Mouse (Mus musculus) hindbrain, embryonic 10.5 days (tissue): ENCODE data around the gene Acrbp. TPM values are rescaled to one million over a fixed set of nuclear protein-coding genes. Genes with fewer than 3 reads are reported as not detected.
A peak's percentile ranks its signal among the peaks of the same experiment; 100 is the strongest.

ENCODE experiments used
- DNase-seq: peaks from one replicate; pipeline ENCODE4 v3.0.0-alpha.2; 2017; ENCODE audit warnings: low spot score
- H3K27ac ChIP-seq: fragments of 300-500 bp; sonication (generic); 2 replicates; pipeline ENCODE4 v1.5.1; 2016; ENCODE audit warnings: mild to moderate bottlenecking, moderate library complexity
- H3K27me3 ChIP-seq: fragments of 300-500 bp; sonication (generic); 2 replicates; pipeline ENCODE4 v1.6.1; 2016; ENCODE audit warnings: mild to moderate bottlenecking; ENCODE audit not compliant: poor library complexity, insufficient read depth, severe bottlenecking
- H3K36me3 ChIP-seq: fragments of 300-500 bp; sonication (generic); 2 replicates; pipeline ENCODE4 v1.6.1; 2016; ENCODE audit warnings: mild to moderate bottlenecking, moderate library complexity
- H3K4me1 ChIP-seq: fragments of 300-500 bp; sonication (generic); replicated peaks from 2 replicates; pipeline ENCODE4 v1.6.1; 2016; ENCODE audit warnings: mild to moderate bottlenecking
- H3K4me3 ChIP-seq: fragments of 300-500 bp; sonication (generic); 2 replicates; pipeline ENCODE4 v1.5.1; 2016; ENCODE audit warnings: mild to moderate bottlenecking, moderate library complexity
- H3K9me3 ChIP-seq: fragments of 300-500 bp; sonication (generic); 2 replicates; pipeline ENCODE4 v1.6.1; 2016; ENCODE audit warnings: mild to moderate bottlenecking, moderate library complexity
- WGBS: fragments of 180-500 bp; shearing (Covaris S2); methylation state at CpG from one replicate; pipeline ENCODE4 v1.1.7; 2016; 5-methylcytosine and 5-hydroxymethylcytosine counted together
- polyA plus RNA-seq: library from polyadenylated mRNA; unstranded; fragments of >200 nt; fragmentation: Nextera tagmentation; extraction: Ambion mirVana; gene quantifications from 2 replicates; pipeline ENCODE4 v1.2.1, GENCODE M21; 2016

Gene Acrbp
- polyA plus RNA-seq, 1 experiment from 2014 or later: 13.1 TPM

DNA sequence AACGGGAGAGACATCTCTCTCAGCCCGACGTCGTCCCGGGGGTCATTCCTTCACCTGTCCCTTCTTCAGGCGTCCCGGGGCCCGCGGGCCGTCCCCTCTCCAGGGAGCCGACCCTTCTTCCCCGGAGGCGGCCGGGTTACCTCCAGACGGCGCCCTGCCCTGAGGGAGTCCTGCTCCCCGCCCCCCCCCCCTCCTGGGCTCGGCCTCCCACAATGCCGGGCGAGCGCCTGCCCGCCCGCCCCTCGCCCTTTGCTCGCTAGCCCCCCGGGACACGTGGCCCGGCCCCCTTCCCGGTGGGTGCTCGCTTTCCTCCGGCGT, 46.7 kb downstream of the Acrbp start:
- Histone ChIP-seq H3K4me3 (peak overlapping the region; percentile 100), H3K27ac (peak overlapping the region; percentile 98), H3K9me3 (no peaks in the 10 kb centered on the region), H3K36me3 (peaks cover 40% of the 10 kb centered on the region), H3K27me3 (no peaks in the 10 kb centered on the region), H3K4me1 (peaks cover 60% of the 10 kb centered on the region)
- no peak for DNase-seq
- WGBS: under 1% methylated on average over 31 of the region's 32 CpGs

DNA sequence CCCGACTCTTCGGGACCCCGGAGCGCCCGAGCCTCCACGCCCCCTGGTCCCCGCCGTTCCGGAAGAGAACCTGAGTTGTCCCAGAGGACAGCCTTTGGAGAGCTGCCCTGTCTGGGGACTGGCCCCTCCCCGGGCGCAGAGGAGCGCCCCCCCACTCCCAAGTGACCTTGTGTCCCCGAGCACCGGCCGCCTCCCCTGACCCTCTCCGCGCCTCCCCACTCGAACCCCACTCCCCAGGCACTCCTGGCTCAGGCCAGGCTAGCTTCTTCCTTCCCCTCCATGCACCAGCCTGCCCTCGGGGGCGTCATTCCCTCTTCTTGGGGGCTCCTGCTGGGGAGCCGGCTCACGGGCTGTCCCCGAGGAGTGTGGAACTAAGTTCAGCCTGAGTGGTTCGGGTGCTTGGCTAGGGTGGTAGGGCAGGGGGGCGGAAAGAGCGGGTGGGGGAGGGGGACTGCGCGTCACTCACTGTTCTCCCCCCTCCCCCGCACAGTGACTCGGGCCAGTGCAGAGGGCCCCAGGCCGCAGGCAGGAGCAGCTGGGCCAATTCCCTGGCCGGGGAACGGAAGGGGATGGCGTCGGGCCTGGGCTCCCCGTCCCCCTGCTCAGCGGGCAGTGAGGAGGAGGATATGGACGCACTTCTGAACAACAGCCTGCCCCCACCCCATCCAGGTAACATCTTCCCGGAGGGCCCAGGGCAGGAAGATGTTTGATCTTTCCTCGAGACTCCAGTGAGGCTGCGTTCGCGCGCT, 47.3 kb downstream of the Acrbp start:
- Histone ChIP-seq H3K36me3 (peaks cover 46% of the 10 kb centered on the region), H3K27me3 (no peaks in the 10 kb centered on the region), H3K9me3 (no peaks in the 10 kb centered on the region), H3K4me3 (peak overlapping the region; percentile 100), H3K27ac (peak overlapping the region; percentile 98), H3K4me1 (peaks cover 63% of the 10 kb centered on the region)
- WGBS: under 1% methylated on average over 44 of the region's 44 CpGs
- peak; percentile 71 for DNase-seq

DNA sequence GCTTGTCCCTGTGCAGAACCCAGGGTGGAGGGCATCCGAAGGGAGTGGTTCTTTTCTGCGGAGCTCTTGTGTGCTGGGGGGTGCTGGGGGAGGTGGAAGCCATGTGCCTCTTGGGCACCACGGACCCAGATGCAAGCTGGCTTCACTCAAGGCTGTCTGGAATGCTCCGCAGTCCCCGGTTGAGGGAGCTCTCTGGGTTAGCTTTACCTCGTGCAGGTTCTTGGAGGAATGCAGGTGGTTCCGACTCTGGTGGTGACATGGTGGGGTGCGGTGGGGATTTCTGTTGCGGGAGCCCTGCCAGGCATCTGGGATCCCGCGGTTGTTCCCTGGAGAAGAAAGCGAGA, 47.8 kb downstream of the Acrbp start:
- peak overlapping the region; percentile 98 for H3K27ac ChIP-seq
- no peaks in the 10 kb centered on the region for H3K9me3 ChIP-seq
- H3K27me3 ChIP-seq: no peaks in the 10 kb centered on the region
- no peak for DNase-seq
- H3K4me1 ChIP-seq: peaks cover 63% of the 10 kb centered on the region
- WGBS: 3% methylated on average over 12 of the region's 12 CpGs
- peak overlapping the region; percentile 100 for H3K4me3 ChIP-seq
- peaks cover 51% of the 10 kb centered on the region for H3K36me3 ChIP-seq

DNA sequence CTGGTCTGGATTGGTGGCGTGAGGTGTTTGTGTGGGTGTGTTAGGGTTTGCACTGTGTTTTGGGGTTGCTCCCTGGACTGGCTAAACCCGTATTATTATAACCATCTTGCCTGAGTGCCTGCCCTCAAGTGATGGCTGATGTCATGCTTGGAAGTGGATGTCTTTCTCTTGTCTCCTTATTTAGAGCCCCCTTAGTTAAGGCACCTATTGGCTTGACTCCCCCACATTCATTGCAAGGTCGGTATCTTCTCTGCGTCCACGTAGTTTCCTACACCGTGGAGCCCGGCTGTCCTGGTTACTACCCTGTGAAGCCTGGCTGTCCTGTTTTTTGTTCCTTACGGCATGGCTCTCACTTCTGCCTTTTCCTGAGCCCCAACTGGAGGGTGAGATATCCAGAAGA, 48.5 kb downstream of the Acrbp start:
- Histone ChIP-seq H3K36me3 (peaks cover 57% of the 10 kb centered on the region), H3K9me3 (no peaks in the 10 kb centered on the region), H3K4me1 (peaks cover 63% of the 10 kb centered on the region), H3K27me3 (no peaks in the 10 kb centered on the region), H3K4me3 (peak overlapping the region; percentile 100), H3K27ac (peak overlapping the region; percentile 98)
- no peak for DNase-seq
- 66% methylated on average over 8 of the region's 8 CpGs for WGBS

DNA sequence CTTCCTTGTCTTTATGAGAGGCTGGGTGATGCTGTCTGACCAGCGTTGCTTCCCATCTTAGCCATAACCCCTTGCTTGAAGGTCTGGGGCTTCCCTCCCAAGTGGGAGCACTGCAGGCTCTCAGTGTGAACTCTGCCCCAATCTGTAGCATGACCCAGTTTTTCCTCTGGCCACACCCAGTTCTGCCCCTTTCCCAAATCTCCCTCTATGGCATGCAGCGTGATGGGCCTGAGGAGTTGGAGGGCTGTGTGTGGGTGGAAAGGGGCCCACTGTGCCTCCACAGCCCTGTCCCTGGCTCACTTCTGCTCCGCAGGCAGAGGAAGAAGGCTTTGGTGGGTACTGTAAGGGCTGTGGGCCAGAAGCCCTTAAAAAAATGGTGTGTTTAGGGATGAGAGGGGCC, 49.0 kb downstream of the Acrbp start:
- no peak for DNase-seq
- Histone ChIP-seq H3K27ac (peak overlapping the region; percentile 98), H3K9me3 (no peaks in the 10 kb centered on the region), H3K36me3 (peaks cover 63% of the 10 kb centered on the region), H3K4me3 (peak overlapping the region; percentile 100), H3K27me3 (no peaks in the 10 kb centered on the region), H3K4me1 (peaks cover 63% of the 10 kb centered on the region)
- WGBS: 62% methylated on average over 3 of the region's 3 CpGs

DNA sequence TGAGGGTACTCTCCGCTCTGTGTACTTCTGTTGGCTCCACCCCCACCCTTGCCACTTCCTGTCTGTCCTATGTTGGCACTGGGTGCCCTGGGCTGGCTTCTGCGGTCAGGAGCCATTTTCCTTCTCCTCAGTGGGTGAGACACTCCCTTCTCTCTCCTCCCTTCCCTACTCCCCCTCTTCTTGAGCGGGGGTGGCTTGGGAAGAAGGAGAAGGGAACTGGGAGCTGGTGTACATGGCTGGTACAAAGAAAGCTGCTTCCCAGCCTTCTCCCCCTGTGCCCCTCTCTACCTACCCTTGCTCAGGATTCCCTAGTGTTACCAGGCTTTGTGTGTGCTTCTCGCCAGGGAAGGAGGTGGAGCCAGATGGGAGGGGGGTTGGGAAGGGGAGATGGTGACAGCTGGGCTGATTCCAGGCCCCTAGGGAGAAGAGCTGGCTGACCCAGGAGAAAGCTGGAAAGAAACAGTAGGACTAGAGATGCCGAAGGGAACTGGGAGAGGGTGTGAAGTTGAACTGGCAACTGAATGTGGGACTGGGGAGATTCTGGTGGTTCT, 50.0 kb downstream of the Acrbp start:
- peak; percentile 38 for DNase-seq
- H3K27me3 ChIP-seq: no peaks in the 10 kb centered on the region
- peaks cover 63% of the 10 kb centered on the region for H3K4me1 ChIP-seq
- 46% methylated on average over 5 of the region's 5 CpGs for WGBS
- peak overlapping the region; percentile 100 for H3K4me3 ChIP-seq
- no peaks in the 10 kb centered on the region for H3K9me3 ChIP-seq
- peak overlapping the region; percentile 98 for H3K27ac ChIP-seq
- peaks cover 73% of the 10 kb centered on the region for H3K36me3 ChIP-seq

DNA sequence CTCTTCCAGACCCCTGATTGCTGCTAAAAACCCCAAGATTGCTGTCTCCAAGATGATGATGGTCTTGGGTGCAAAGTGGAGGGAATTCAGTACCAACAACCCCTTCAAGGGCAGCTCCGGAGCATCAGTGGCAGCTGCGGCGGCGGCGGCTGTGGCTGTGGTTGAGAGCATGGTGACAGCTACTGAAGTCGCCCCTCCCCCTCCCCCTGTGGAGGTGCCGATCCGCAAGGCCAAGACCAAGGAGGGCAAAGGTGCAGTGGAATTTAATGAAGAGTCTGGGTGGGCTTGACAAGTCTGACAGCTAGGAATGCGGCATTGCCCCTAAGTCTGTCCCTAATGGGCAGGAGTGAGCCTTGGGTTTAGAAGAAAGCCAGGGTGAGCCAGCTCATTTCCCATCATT, 52.0 kb downstream of the Acrbp start:
- H3K9me3 ChIP-seq: no peaks in the 10 kb centered on the region
- peaks cover 92% of the 10 kb centered on the region for H3K36me3 ChIP-seq
- 0 out of 2 replicates have a peak overlapping the region, but pooled peaks have one; percentile 9 for H3K4me3 ChIP-seq
- H3K27me3 ChIP-seq: no peaks in the 10 kb centered on the region
- peaks cover 49% of the 10 kb centered on the region for H3K4me1 ChIP-seq
- no peak for DNase-seq
- H3K27ac ChIP-seq: no peak overlapping the region
- 71% methylated on average over 9 of the region's 9 CpGs for WGBS

DNA sequence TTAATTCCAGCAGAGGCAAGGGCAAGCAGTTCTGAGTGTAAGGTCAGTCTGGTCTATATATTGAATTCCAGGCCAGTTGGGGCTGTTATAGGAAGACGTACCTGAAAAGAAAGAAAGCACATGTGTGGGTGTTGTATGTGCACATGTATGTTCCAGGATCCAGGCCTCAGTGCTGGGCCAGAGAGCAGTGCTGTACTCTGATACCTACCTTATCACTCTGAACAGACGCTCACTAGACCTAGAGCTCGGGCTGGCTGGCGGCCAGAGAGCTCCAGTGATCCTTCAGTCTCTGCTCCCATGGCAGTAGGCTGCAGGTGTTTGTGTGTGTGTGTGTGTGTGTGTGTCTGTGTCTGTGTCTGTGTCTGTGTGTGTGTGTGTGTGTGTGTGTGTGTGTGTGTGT, 54.7 kb downstream of the Acrbp start:
- DNase-seq: no peak
- Histone ChIP-seq H3K36me3 (peaks cover 100% of the 10 kb centered on the region), H3K4me3 (no peak overlapping the region), H3K4me1 (peaks cover 22% of the 10 kb centered on the region), H3K9me3 (peaks cover 10% of the 10 kb centered on the region; the same call in 1 of the 2 replicates), H3K27me3 (no peaks in the 10 kb centered on the region), H3K27ac (no peak overlapping the region)
- 97% methylated on average over 4 of the region's 4 CpGs for WGBS

DNA sequence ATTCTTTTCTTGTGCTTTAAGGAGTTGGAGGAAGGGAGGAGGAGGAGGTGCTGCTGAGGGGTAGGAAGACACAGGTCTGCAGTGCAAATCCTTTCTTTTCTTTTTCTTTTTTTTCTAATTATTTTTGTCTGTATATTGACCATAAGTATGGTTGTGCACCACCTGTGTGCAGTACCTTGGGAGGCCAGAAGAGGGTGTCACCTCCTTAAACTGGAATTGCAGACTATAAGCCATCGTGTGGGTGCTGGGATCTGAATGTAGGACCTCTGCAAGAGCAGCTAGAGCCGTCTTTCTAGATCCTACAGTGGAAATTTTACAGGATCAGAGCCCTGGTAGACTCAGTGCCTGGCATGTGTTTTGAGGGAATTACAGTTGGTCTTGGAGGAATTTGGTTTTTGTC, 58.2 kb downstream of the Acrbp start:
- no peak for DNase-seq
- no peaks in the 10 kb centered on the region for H3K4me1 ChIP-seq
- no peak overlapping the region for H3K4me3 ChIP-seq
- H3K36me3 ChIP-seq: peaks cover 100% of the 10 kb centered on the region
- peaks cover 10% of the 10 kb centered on the region; the same call in 1 of the 2 replicates for H3K9me3 ChIP-seq
- WGBS: 96% methylated on average over 2 of the region's 2 CpGs
- H3K27ac ChIP-seq: no peak overlapping the region
- no peaks in the 10 kb centered on the region for H3K27me3 ChIP-seq

DNA sequence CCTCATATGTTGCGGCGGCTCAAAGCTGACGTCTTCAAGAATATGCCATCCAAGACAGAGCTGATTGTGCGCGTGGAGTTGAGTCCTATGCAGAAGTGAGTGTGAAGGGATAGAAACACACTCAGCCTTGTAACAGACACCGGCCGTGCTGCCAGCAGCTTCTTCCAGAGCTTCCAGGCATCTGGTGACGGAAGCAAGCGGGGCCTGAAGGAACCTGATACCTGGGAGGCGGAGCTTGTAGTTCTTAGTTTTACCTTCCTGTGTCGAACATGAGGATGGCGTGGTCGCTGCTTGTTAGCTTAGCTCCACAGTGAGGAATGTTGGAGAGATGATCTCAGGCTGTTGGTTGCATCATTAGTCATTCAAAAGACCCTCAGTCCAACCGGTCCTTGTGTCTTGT, 59.9 kb downstream of the Acrbp start:
- 90% methylated on average over 14 of the region's 14 CpGs for WGBS
- no peak for DNase-seq
- no peaks in the 10 kb centered on the region for H3K27me3 ChIP-seq

DNA sequence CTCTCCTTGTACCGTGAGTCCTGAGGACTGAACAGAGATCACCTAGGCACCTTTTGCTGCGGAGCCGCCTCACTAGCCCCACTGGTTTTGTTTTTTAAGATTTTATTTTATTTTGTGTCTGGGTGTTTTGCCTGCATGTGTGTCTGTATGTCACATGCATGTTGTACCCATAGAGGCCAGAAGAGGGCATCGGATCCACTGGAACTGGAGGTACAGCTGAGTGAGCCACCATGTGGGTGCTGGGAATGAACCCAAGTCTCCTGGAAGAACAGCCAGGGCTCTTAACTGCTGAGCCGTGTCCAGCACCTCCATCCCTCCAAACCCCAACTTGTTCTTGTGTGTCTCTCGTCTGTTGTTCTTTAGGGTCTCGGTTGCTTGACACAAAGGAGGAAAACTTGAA, 61.4 kb downstream of the Acrbp start:
- peak; percentile 61 for DNase-seq
- WGBS: 91% methylated on average over 7 of the region's 7 CpGs
- Histone ChIP-seq H3K4me3 (no peak overlapping the region), H3K27ac (no peak overlapping the region), H3K36me3 (peaks cover 100% of the 10 kb centered on the region), H3K9me3 (peaks cover 10% of the 10 kb centered on the region; the same call in 1 of the 2 replicates), H3K27me3 (no peaks in the 10 kb centered on the region), H3K4me1 (no peaks in the 10 kb centered on the region)

More for the DNA sequence above, 59.9 kb downstream of the Acrbp start:
- peaks cover 100% of the 10 kb centered on the region for H3K36me3 ChIP-seq
- H3K4me3 ChIP-seq: no peak overlapping the region
- H3K9me3 ChIP-seq: peaks cover 10% of the 10 kb centered on the region; the same call in 1 of the 2 replicates
- H3K27ac ChIP-seq: no peak overlapping the region
- no peaks in the 10 kb centered on the region for H3K4me1 ChIP-seq

DNA sequence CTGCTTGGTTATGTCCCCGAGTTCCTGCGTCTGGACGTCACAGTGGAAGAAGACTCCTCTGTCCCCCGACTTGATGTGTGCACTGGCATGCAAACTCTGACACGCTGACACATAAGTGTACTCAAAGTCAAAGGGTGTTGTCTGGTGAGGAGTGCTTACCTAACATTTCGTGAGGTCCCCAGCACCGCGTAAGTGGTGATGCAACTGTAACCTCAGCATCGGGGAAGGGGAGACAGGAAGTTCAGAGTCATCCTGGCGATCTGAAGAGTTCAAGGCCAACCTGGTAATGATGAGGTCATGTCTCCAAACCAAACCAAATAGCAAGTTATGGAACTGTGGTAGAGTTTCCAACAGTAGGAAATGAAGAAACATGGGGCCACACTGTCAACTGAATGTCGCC, 63.1 kb downstream of the Acrbp start:
- WGBS: 95% methylated on average over 11 of the region's 11 CpGs
- H3K4me3 ChIP-seq: no peak overlapping the region
- no peak for DNase-seq

More for the DNA sequence above, 63.1 kb downstream of the Acrbp start:
- no peaks in the 10 kb centered on the region for H3K4me1 ChIP-seq
- H3K27ac ChIP-seq: no peak overlapping the region
- peaks cover 100% of the 10 kb centered on the region for H3K36me3 ChIP-seq
- H3K27me3 ChIP-seq: no peaks in the 10 kb centered on the region
- H3K9me3 ChIP-seq: peaks cover 2% of the 10 kb centered on the region; the same call in 1 of the 2 replicates
